ENCODE assay signal across 7 mouse cellular contexts in the genomic region with DNA sequence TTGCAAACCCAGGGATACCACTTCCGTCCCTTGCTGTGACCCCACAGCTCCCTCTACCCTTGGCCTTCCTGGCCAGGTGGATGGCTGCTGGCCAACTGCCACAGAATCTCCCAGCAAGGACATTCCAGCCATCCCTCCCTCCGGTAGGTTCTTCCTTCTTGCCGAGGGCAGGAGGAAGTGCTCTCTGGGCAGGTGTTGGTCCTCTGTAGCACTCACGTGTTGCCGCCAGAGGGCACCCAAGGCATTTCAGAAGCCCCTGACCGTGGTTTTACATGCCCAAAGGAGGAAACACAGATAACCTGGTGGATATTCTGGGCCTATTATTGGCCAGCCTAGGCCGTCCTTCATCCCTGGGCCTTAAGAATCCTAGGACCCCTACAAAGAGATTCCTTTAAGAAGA. TPM values are rescaled to one million over a fixed set of nuclear protein-coding genes. Genes with fewer than 3 reads are reported as not detected.
DNase-seq lines count a peak whose midpoint lies in the region; ATAC-seq and TF ChIP-seq lines count a peak whose summit lies in the region.

No protein-coding gene starts in this region.

- TF ChIP-seq CTCF in cerebellum, adult 2 months (IDR thresholded peaks at IDR 0.05; ENCODE audit: borderline replicate concordance, insufficient read depth, low read depth, low read length) = peak; percentile 95

- no peaks in the 10 kb centered on the region for H3K9me3 ChIP-seq in intestine, embryonic 15.5 days
- H3K9me3 ChIP-seq in midbrain, embryonic 11.5 days (ENCODE audit: control insufficient read depth, low read length) = no peaks in the 10 kb centered on the region

- no peaks in the 10 kb centered on the region for H3K27me3 ChIP-seq in cerebellum, adult 2 months (ENCODE audit: control insufficient read depth, insufficient read depth, low read length)
- no peaks in the 10 kb centered on the region for H3K27me3 ChIP-seq in intestine, embryonic 15.5 days (replicated peaks)
- H3K27me3 ChIP-seq in midbrain, embryonic 11.5 days (ENCODE audit: control insufficient read depth, insufficient read depth, low read length) = peaks cover 8% of the 10 kb centered on the region; the same call in 1 of the 2 replicates

- 0 out of 2 replicates have a peak overlapping the region, but pooled peaks have one; percentile 10 for H3K4me2 ChIP-seq in intestine, embryonic 15.5 days (replicated peaks)
- no peak overlapping the region for H3K4me2 ChIP-seq in midbrain, embryonic 11.5 days

- no peaks in the 10 kb centered on the region for H3K36me3 ChIP-seq in intestine, embryonic 15.5 days
- H3K36me3 ChIP-seq in midbrain, embryonic 11.5 days (ENCODE audit: control insufficient read depth, insufficient read depth, low read length) = no peaks in the 10 kb centered on the region

- H3K27ac ChIP-seq in cerebellum, adult 2 months (ENCODE audit: insufficient read depth, low read length) = no peak overlapping the region
- H3K27ac ChIP-seq in intestine, embryonic 15.5 days = no peak overlapping the region
- H3K27ac ChIP-seq in midbrain, embryonic 11.5 days (ENCODE audit: low read depth, low read length) = no peak overlapping the region

- ATAC-seq in intestine, embryonic 15.5 days = no peak
- ATAC-seq in midbrain, embryonic 11.5 days (ENCODE audit: low FRiP score) = no peak

- peak; percentile 91 for DNase-seq in R1 (ENCODE audit: low read depth, low spot score)
- peak; percentile 85 to 88 for DNase-seq in cerebellum, adult 2 months
- DNase-seq in frontal cortex, postnatal 36 days (ENCODE audit: low spot score in 2 of 2) = peak; percentile 80 to 83
- peak; percentile 70 to 82 for DNase-seq in left cerebral cortex, postnatal 10 days (ENCODE audit: extremely low spot score in 1 of 2, low spot score in 2 of 2)
- DNase-seq in midbrain, embryonic 11.5 days (ENCODE audit: low spot score, missing footprints) = peak; percentile 97
- DNase-seq in skeletal muscle tissue, adult 2 months (ENCODE audit: low read depth, low spot score) = peak; percentile 74

- peak overlapping the region; percentile 28 for H3K4me3 ChIP-seq in cerebellum, adult 2 months (replicated peaks; ENCODE audit: insufficient read depth, low read depth, low read length)
- no peak overlapping the region for H3K4me3 ChIP-seq in intestine, embryonic 15.5 days (replicated peaks)
- no peak overlapping the region for H3K4me3 ChIP-seq in midbrain, embryonic 11.5 days (ENCODE audit: low read depth, low read length)

- TF ChIP-seq POLR2A in cerebellum, adult 2 months (IDR thresholded peaks at IDR 0.05; ENCODE audit: borderline replicate concordance, insufficient read depth, low read length) = no peak

- H3K4me1 ChIP-seq in cerebellum, adult 2 months (ENCODE audit: control insufficient read depth, insufficient read depth, low read length) = peaks cover 3% of the 10 kb centered on the region
- H3K4me1 ChIP-seq in intestine, embryonic 15.5 days (replicated peaks) = peaks cover 4% of the 10 kb centered on the region
- peaks cover 8% of the 10 kb centered on the region; the same call in 1 of the 2 replicates for H3K4me1 ChIP-seq in midbrain, embryonic 11.5 days (ENCODE audit: control insufficient read depth, insufficient read depth, low read length)

- WGBS in cerebellum, adult 2 months = 4% methylated on average over 7 of the region's 7 CpGs
- WGBS in intestine, embryonic 15.5 days = 4% methylated on average over 7 of the region's 7 CpGs
- WGBS in midbrain, embryonic 11.5 days = 4% methylated on average over 7 of the region's 7 CpGs

- no peak overlapping the region for H3K9ac ChIP-seq in intestine, embryonic 15.5 days
- 0 out of 2 replicates have a peak overlapping the region, but pooled peaks have one; percentile 12 for H3K9ac ChIP-seq in midbrain, embryonic 11.5 days (ENCODE audit: low read length)

- intact Hi-C loops in left cerebral cortex, postnatal 10 days (cut with DNase I) = loop anchor here (2.0 to 10.0 kb wide), 2 partner anchors 44 to 162 kb away; no protein-coding TSS in a partner anchor

RNA-seq across cellular contexts. Expression of a gene that starts 0.4 kb away (rescaled TPM):
- polyA plus RNA-seq in cerebellum, adult 2 months (2012; rRNA removed) = 15.4 and 18.4 TPM in 2 replicates
- 13.3 and 15.1 TPM in 2 replicates for polyA plus RNA-seq in intestine, embryonic 15.5 days (2015; fragmentation: Nextera tagmentation; extraction: Ambion mirVana)
- total RNA-seq in left cerebral cortex, postnatal 10 days (2021) = 10 to 100 TPM in 1 of 2 experiments, 1 to 10 TPM in 1; 9.9 to 10.7 TPM
- polyA plus RNA-seq in midbrain, embryonic 11.5 days (2014; fragmentation: Nextera tagmentation; extraction: Ambion mirVana) = 22.2 and 26.3 TPM in 2 replicates

RNA-seq across cellular contexts. Expression of a gene that starts 30.8 kb away (rescaled TPM):
- polyA plus RNA-seq in cerebellum, adult 2 months (2012; rRNA removed) = 1.4 and 2.1 TPM in 2 replicates
- polyA plus RNA-seq in intestine, embryonic 15.5 days (2015; fragmentation: Nextera tagmentation; extraction: Ambion mirVana) = 0.29 and 0.30 TPM in 2 replicates
- 1 to 10 TPM; 2.3 to 3.1 TPM for total RNA-seq in left cerebral cortex, postnatal 10 days (2021)
- not detected in 2 replicates for polyA plus RNA-seq in midbrain, embryonic 11.5 days (2014; fragmentation: Nextera tagmentation; extraction: Ambion mirVana)

RNA-seq across cellular contexts. Expression of a gene that starts 38.6 kb away (rescaled TPM):
- polyA plus RNA-seq in cerebellum, adult 2 months (2012; rRNA removed) = 55.4 and 59.5 TPM in 2 replicates
- 81.9 and 92.8 TPM in 2 replicates for polyA plus RNA-seq in intestine, embryonic 15.5 days (2015; fragmentation: Nextera tagmentation; extraction: Ambion mirVana)
- total RNA-seq in left cerebral cortex, postnatal 10 days (2021) = 10 to 100 TPM; 30.9 to 32.6 TPM
- 23.1 and 24.4 TPM in 2 replicates for polyA plus RNA-seq in midbrain, embryonic 11.5 days (2014; fragmentation: Nextera tagmentation; extraction: Ambion mirVana)

RNA-seq across cellular contexts. Expression of a gene that starts 47.4 kb away (rescaled TPM):
- 12.2 and 13.9 TPM in 2 replicates for polyA plus RNA-seq in cerebellum, adult 2 months (2012; rRNA removed)
- polyA plus RNA-seq in intestine, embryonic 15.5 days (2015; fragmentation: Nextera tagmentation; extraction: Ambion mirVana) = 18.1 and 21.9 TPM in 2 replicates
- 1 to 10 TPM; 3.9 to 4.2 TPM for total RNA-seq in left cerebral cortex, postnatal 10 days (2021)
- 21.3 and 22.1 TPM in 2 replicates for polyA plus RNA-seq in midbrain, embryonic 11.5 days (2014; fragmentation: Nextera tagmentation; extraction: Ambion mirVana)

RNA-seq across cellular contexts. Expression of a gene that starts 54.5 kb away (rescaled TPM):
- not detected in 2 replicates for polyA plus RNA-seq in cerebellum, adult 2 months (2012; rRNA removed)
- 84.7 and 86.9 TPM in 2 replicates for polyA plus RNA-seq in intestine, embryonic 15.5 days (2015; fragmentation: Nextera tagmentation; extraction: Ambion mirVana)
- not detected for total RNA-seq in left cerebral cortex, postnatal 10 days (2021)
- 0.12 and 0.19 TPM in 2 replicates for polyA plus RNA-seq in midbrain, embryonic 11.5 days (2014; fragmentation: Nextera tagmentation; extraction: Ambion mirVana)
